Mouse (Mus musculus) ES-E14 (cell line): ENCODE results near the gene Cachd1. TPM values are rescaled to one million over a fixed set of nuclear protein-coding genes. Genes with fewer than 3 reads are reported as not detected.

ENCODE experiments used
- DNase-seq: peaks from one replicate; pipeline ENCODE4 v3.0.0-alpha.2; 2013; ENCODE audit warnings: low read depth, low spot score
- H3K27ac ChIP-seq: 2 replicates; pipeline ENCODE4 v1.5.1; 2012; ENCODE audit warnings: low read depth, mild to moderate bottlenecking, low read length, moderate library complexity, mixed read lengths; ENCODE audit not compliant: poor library complexity, insufficient read depth, severe bottlenecking
- H3K36me3 ChIP-seq: 2 replicates; pipeline ENCODE4 v1.6.1; 2012; ENCODE audit warnings: mild to moderate bottlenecking, low read length, moderate library complexity, mixed read lengths; ENCODE audit not compliant: control insufficient read depth, poor library complexity, insufficient read depth, severe bottlenecking
- H3K4me1 ChIP-seq, 2 experiments: fragments of 150-350 bp in 1 of 2; sonication (generic) in 1 of 2; 2 replicates each; pipeline ENCODE4 v1.6.1; 2012; ENCODE audit warnings: low read length in 2 of 2, mild to moderate bottlenecking in 1 of 2, mixed read lengths in 1 of 2; ENCODE audit not compliant: control insufficient read depth in 2 of 2, insufficient read depth in 2 of 2, poor library complexity in 1 of 2
- H3K4me3 ChIP-seq, 2 experiments: fragments of 150-350 bp in 1 of 2; sonication (generic) in 1 of 2; 2 replicates each; pipeline ENCODE4 v1.5.1; 2012; ENCODE audit warnings: low read length in 2 of 2, low read depth in 1 of 2, mild to moderate bottlenecking in 1 of 2, mixed read lengths in 1 of 2; ENCODE audit not compliant: insufficient read depth in 1 of 2, poor library complexity in 1 of 2, severe bottlenecking in 1 of 2
- H3K9ac ChIP-seq: 2 replicates; pipeline ENCODE4 v1.6.1; 2012; ENCODE audit warnings: low read depth, mild to moderate bottlenecking, low read length, mixed read lengths; ENCODE audit not compliant: poor library complexity, insufficient read depth, severe bottlenecking
- H3K9me3 ChIP-seq: fragments of 150-350 bp; sonication (generic); 2 replicates; pipeline ENCODE4 v1.6.1; 2012; ENCODE audit warnings: low read depth, mild to moderate bottlenecking, low read length; ENCODE audit not compliant: control insufficient read depth, insufficient read depth
- CHD2 ChIP-seq: IDR thresholded peaks from 2 replicates; pipeline ENCODE4 v1.6.1; 2014; ENCODE audit warnings: mild to moderate bottlenecking, low read depth, low read length, inconsistent platforms
- HCFC1 ChIP-seq: IDR thresholded peaks from 2 replicates; pipeline ENCODE4 v1.6.1; 2012; ENCODE audit warnings: low read length, inconsistent platforms, borderline replicate concordance; ENCODE audit not compliant: insufficient read depth
- MAFK ChIP-seq: IDR thresholded peaks from 2 replicates; pipeline ENCODE4 v1.6.1; 2014; ENCODE audit warnings: mild to moderate bottlenecking, low read depth, low read length, inconsistent platforms; ENCODE audit not compliant: insufficient read depth
- ZC3H11A ChIP-seq: IDR thresholded peaks from 2 replicates; pipeline ENCODE4 v1.6.1; 2012; ENCODE audit warnings: low read depth, mild to moderate bottlenecking, inconsistent platforms, low read length, borderline replicate concordance
- ZNF384 ChIP-seq: IDR thresholded peaks from 2 replicates; pipeline ENCODE4 v1.6.1; 2012; ENCODE audit warnings: low read depth, low read length, inconsistent platforms
- in situ Hi-C, 2 experiments: fragments of 600-800 bp; cut with MboI; formaldehyde crosslinking; loops; one replicate each; pipeline ENCODE4 v1.15.1; 2025; ENCODE audit warnings: low sequenced_read_pairs in 2 of 2, inconsistent platforms in 1 of 2; ENCODE audit not compliant: unreplicated experiment in 2 of 2
- total RNA-seq: library from RNA; depleted of rRNA; stranded (reverse); fragments of 300-350 nt; gene quantifications from 2 replicates; pipeline ENCODE4 v1.2.3, GENCODE M21; 2012

The Cachd1 gene
- total RNA-seq, 1 experiment = 7.6 TPM

DNA sequence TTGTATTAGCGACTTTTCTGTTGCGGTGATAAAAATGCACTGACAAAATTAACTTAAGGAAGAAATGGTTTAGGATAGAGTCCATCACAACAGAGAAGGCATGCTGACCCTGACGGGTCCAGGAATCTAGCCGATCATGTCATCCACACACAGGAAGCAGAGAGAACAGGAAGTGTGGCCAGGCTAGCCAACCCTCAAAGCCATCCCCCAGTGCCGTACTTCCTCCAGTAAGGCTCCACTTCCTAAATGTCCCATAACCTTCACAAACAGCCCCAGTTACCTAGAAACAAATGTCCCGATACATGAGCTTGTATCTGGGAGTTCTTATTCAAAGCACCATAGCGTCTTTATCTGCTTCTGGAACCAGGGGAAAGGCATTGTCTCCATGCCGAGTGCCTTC is 32.9 kb upstream of the Cachd1 start:
- Histone ChIP-seq H3K27ac (no peak overlapping the region), H3K4me3 (no peak overlapping the region), H3K4me1 (no peaks in the 10 kb centered on the region), H3K9ac (no peak overlapping the region), H3K36me3 (no peaks in the 10 kb centered on the region), H3K9me3 (no peaks in the 10 kb centered on the region)
- TF ChIP-seq ZNF384 = no peak
- no peak for TF ChIP-seq ZC3H11A
- TF ChIP-seq CHD2 = no peak
- TF ChIP-seq MAFK = no peak
- TF ChIP-seq HCFC1 = no peak
- no peak for DNase-seq
- in situ Hi-C loops = loop anchor here in 1 of 2 experiments (25.0 kb wide), 1 partner anchor 244 kb away; no protein-coding TSS in a partner anchor

DNA sequence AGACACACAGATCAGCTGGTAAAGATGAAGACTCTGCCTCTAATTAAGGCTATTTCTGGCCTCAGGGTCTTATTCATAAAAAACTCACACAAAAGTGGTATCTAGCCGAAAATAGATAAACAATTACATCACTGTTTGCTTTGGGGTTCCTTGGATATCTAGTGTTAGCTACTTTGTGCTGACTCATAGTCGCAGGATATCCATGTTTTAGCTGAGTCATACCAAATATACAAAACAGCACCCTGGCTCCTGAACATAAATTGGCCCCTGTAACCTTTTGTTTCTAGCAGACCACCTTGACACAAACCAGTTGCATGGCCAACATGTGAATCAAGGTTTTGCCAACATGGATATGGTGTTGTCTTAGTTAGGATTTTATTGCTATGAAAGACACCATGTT is 24.2 kb upstream of the Cachd1 start:
- DNase-seq = no peak
- no peaks in the 10 kb centered on the region for H3K36me3 ChIP-seq
- no peaks in the 10 kb centered on the region for H3K9me3 ChIP-seq
- no peak overlapping the region for H3K4me3 ChIP-seq
- H3K9ac ChIP-seq = no peak overlapping the region
- in situ Hi-C loops = no loop called here
- H3K4me1 ChIP-seq = no peaks in the 10 kb centered on the region
- peak; percentile 76 for TF ChIP-seq MAFK
- no peak for TF ChIP-seq ZNF384
- no peak for TF ChIP-seq HCFC1
- H3K27ac ChIP-seq = no peak overlapping the region

DNA sequence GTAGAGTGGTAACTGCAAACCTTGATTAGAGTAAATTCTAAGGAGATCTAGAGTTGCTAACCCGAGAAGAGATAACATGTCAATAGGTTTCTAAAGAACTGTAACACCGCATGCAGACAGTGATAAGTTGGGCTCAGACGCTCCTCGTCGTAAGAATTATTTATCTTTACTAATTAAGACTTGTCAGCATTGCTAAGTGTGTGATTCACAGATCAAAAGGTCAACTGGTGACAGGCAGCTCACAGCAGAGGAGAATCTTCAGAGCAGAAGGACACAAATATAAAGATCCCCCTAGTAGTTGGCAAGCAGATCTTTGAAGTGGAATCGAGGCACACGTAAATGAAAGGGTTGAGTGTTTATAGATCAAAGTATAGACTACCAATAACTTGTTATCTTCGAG is 20.8 kb upstream of the Cachd1 start:
- peaks cover 0 to 2% of the 10 kb centered on the region in 2 experiments; a peak in 1 of 4 replicates for H3K4me1 ChIP-seq
- no peak for DNase-seq
- in situ Hi-C loops = no loop called here
- H3K27ac ChIP-seq = no peak overlapping the region
- H3K9ac ChIP-seq = no peak overlapping the region
- no peak for TF ChIP-seq MAFK
- no peak for TF ChIP-seq ZC3H11A
- TF ChIP-seq HCFC1 = no peak
- no peak for TF ChIP-seq ZNF384
- TF ChIP-seq CHD2 = no peak
- H3K36me3 ChIP-seq = no peaks in the 10 kb centered on the region
- H3K9me3 ChIP-seq = no peaks in the 10 kb centered on the region
- H3K4me3 ChIP-seq = no peak overlapping the region

DNA sequence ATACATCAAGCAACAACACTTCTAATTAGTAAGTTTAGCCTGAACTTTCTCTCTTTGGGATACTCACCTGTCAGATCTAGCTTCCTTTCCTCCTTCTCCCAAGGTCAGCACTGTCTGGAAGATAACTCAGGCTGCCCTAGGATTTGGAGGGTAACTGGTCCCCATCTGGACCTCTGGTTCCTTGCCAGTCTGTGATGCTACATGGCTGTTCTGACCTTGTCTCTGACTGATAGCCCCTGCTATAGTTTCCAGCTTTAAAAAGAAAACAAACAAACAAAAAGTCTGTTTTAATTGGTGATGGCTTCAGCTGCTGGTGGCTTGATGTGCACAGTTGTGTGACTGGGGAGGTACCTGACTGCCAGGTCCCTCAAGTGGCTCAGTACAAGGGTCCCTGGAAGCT is 20.0 kb upstream of the Cachd1 start:
- in situ Hi-C loops = no loop called here
- Histone ChIP-seq H3K27ac (no peak overlapping the region), H3K4me3 (no peak overlapping the region), H3K36me3 (no peaks in the 10 kb centered on the region), H3K9ac (no peak overlapping the region), H3K4me1 (peaks cover 0 to 2% of the 10 kb centered on the region in 2 experiments; a peak in 1 of 4 replicates), H3K9me3 (no peaks in the 10 kb centered on the region)
- no peak for TF ChIP-seq HCFC1
- no peak for TF ChIP-seq MAFK
- TF ChIP-seq ZNF384 = no peak
- no peak for TF ChIP-seq CHD2
- TF ChIP-seq ZC3H11A = no peak
- no peak for DNase-seq

DNA sequence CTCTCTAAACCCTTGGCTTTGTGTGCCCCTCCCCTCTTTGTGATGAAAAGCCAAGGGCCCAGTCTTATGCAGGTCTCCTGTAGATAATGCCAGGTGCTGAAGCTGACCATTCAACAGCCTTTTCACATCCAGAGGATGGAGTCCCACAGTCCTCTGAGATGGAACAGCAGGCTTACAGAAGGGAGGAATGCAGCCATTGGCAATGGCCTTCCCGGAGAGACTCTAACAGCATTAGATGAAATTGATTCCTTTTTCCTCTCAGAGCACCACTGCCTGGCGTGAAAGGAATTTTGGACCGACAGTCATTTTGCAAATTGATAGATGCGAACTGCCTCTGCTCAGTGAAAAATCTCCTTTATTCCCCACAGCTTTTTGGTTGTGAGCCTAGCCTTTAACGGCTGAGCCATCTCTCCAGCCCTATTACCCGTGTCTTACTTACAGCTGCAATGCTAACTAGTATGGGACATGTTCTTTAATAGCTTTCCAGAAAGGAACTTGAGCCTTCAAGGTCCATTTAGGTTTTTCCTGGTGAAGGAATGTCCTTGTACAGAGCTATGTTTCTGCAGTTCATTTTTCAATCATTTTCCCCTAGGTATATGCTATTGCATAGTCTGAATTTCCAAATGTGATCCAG is 18.1 kb upstream of the Cachd1 start:
- Histone ChIP-seq H3K4me3 (no peak overlapping the region), H3K9ac (no peak overlapping the region), H3K36me3 (no peaks in the 10 kb centered on the region), H3K4me1 (peaks cover 0 to 2% of the 10 kb centered on the region in 2 experiments; a peak in 1 of 4 replicates), H3K9me3 (no peaks in the 10 kb centered on the region), H3K27ac (no peak overlapping the region)
- TF ChIP-seq MAFK (no peak), CHD2 (no peak), HCFC1 (no peak), ZC3H11A (no peak), ZNF384 (no peak)
- DNase-seq = no peak
- in situ Hi-C loops = no loop called here
